Mouse (Mus musculus) urinary bladder, postnatal 10 days (tissue): ENCODE data around the gene Zfpm1.

Experiments used
- DNase-seq: peaks from one replicate; pipeline ENCODE4 v3.0.0; 2022; ENCODE audit warnings: low spot score

Gene Zfpm1

DNA sequence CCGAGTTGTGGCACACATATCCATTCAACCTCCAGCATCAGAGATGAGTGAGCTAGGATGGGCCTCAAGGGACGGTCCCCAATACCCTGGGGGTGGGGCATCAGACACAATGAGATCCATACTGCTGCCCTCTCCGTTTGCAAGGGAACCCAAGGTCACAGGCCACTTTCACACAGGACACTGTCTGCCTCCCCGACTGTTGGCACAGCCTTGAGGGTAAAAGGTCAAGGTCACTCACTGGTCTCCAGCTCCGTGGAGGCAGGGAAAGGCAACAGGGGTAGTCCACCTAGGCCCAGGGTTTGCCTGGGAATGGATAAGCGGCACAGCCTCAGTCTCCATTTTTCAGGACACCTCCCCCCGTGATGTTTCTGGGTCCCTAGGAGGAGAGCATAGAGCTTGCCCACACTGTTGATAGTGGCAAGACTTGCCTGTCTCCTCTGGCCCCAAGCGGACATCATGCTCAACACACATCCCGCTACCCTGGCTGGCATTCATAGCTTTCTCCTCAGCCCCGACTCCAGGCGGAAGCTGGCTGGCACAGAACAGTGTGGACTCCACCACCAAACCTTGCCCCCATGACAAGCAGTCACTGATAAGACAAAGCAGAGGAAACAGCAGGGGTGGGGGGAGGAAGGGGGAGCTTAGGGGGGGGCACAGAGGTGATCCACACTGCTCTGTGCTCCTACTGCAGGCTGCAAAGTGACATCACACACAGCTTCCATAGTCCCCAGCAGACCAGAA, 7.1 kb upstream of the Zfpm1 start:
- no peak for DNase-seq

DNA sequence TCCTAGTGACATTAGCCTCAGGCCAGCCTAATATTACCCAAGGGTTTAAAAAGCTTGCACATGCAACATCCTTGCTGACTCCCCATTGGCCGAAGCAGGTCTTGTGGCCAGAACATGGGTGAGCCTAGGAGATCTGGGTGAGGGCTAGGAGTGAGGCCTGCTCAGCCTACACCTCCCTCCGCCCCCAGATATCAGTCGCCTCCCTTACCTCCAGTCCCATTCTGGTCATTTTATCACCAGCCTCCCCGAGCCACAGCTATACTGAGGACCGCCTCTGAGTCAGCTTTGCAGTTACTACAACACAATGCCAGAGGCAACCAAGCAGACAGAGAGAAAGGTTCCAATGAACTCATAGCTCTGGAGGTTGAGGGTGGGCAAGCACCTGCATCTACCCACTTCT, 5.6 kb upstream of the Zfpm1 start:
- no peak for DNase-seq

DNA sequence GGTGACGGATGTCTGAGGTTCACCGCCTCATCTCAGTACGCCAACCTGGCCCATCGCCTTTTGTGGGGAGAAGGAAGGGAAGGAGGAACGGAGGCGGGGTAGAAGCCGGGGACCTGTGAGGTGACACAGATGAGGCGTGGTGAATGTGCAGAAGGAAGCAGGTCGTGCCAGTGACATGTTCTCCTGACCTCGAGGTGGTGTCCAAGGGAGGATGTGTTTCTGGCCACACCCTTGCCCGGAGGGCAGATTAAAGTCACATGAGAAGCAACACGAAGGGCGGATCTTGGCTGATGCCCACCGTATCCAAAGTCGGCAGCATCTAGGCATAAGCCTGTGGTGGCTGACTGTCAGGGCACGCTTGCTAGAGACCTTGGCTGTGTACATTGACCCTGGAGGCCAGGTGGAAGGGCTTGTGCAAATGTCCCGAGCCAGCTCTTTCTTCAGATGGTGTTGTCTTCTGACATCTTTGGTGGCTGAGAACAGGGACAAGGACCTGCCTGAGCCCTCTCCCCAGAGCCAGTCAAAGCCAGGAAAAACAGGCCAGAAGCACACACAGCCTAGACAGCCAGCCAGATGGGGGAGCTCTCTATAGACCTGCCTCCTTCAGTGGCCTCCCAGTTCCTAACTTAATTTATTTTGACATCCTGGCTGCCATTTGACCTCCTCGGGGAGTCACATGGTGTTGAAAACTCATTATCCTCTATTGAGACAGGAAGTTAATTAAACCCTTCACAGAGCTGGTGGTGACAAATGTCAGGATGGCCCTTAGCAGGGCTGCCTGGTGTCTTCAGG, 4.5 kb upstream of the Zfpm1 start:
- DNase-seq: no peak

DNA sequence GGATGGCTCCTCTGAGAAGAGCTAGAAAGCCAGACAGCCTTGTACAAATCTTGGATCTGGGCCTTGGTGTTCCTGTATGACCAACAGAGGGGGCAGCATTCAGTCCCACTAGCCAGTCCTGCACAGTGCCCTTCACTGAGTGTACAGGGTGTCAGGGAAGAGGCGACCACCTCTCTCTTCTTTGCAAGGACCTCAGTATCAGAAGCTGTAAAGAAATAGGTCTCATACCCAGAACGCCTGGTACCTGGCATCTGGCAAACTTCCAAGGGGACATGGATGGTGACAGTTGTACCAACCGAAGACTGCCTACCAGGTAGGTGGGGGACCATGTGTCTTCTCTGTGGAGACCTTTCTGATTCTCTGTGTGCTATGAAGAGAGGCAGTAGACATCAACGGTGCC, 1.8 kb upstream of the Zfpm1 start:
- DNase-seq: no peak

DNA sequence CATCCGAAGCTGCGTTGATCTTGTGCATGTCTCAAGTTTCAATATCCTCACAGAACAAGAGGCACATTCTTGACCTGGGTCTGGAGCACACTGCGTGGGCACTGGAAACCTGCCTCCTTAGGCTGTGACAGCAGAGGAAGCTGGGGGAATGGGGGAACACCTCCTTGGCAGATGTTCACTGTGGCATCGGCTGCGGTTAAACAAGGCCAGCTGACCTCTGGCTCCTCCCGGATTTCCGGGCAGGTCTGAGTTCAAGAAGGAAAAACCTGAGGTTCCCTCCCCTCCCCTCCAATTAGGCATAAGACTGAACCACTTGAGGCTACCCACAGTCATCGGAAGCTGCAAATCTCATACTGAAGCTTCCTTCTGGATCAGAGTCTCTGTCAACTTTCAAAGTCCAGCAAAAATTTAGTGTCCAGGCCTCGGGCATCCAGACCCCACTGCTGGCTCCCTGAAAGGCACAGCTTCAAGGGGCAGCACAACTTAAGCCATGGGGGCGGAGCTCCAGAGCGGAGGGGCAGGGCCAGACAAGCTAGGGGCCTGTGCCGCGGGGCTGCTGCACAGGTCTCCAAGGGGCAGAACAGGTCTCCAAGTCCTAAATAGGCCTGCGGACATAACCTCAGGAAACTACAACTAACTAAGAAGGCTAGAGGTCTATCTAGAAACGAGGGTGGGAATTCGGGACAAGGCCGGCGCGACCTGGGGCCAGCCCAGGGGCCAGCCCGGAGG, 1.2 kb upstream of the Zfpm1 start:
- DNase-seq: no peak

DNA sequence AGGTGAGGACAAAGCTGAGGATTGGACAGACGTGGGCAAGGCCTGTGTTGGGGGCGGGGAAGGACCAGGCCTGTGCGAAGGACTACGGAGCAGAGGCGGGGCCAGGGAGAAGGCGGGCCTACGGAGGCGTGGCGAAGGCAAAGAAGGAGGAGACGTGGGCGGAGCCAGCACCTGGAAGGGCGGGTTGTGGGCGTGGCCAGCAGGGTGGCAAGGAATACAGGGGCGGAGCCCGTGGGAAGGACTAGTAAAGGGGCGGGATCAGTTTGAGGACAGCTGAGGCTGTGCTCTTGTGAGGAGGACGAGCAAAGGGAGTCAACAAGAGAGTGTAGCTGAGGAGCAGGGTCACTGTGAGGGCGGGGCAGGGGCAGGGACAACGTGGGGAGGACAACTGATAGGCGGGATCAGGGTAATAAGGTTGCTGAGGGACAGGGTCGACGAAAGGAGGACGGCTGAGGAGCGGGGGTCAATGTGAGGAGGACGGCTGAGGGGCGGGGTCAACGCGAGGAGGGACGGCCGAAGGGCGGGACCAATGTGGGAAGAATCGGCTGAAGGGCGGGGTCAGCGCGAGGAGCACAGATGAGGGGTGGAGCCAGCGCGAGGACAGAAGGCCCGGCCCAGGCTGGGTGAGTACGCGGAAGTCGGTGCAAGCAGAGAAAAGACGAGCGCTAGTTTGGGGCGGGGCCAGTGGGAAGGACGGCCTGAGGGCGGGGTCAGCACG, 465 bp upstream of the Zfpm1 start:
- DNase-seq: peak; percentile 99

DNA sequence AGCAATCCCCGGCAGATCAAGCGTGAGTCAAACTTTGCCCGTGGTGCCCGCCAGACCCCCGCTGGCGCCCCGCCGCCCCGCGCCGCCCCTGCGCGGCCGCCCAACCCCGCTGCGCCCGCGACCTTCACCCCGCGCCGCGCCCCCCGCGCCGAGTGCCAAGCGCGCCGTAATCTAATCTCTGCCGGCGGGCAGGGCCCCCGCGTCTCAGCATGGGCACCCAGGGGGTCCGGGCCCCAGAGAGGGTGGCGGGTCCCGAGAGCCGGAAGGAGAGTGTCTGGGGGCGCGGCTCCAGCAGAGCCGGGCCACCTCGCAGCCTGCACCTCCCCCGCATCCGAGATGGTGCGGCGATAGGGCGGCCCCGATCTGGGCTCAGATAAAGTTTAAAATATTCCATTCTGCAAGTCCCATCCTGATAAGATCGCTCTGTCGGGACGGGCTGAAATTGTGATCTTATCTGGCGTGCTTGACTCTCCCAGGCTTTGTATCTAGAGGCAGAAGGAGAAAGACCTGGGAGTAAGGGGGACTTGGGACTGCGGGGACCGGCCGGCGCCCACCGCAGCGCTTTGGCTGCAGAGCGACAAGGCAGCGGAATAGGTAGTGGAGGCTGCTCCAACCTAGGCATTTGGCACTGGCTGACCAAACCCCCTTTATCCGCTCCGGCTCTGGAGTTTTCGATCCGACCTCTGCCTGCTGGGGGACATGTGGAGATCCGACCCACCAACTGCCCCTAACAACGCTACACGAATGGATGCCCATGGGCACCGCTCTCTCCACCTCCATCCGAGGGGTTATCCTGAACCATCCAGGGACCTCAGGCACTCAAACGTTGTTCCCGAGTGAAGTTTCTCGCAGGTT, 787 bp downstream of the Zfpm1 start:
- DNase-seq: no peak

DNA sequence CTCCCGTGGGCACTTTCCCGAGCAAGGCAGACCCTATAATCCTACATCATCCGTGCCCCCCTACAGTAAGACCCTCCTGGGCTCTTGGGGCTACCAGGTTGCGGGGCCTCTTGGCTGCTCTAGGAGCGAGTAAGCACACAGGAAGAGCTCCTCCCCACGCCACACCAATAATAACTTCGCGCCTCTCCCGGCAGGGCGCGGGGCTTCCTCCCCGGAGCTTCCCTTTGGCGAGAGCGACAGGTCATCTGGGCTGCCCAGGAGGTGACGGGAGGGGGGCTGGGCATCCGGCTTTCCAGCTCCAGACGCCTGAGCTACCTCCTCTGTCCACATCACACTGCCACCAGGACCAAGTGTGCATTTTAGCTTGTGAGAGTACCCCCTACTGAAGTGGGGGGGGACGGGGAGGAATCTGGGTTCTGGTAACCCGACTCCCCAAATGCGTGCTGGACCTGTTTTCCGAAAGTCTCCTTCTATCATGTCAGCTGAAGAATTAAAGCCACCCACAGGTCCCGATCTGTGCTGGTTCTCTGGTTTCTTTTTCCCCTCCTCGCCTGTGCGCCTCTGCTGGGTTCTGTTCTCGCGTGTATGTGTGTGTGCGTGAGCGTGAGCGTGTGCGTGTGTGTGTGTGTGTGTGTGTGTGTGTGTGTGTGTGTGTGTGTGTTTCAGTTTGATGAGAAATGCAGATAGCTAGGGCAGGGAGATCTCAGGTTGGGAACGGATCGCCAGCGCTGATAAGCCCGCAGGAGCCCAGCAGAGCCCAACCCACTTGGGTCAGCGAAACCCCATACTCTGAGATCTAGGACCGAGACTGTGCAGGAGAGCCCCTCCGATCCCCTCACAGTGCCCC, 1.6 kb downstream of the Zfpm1 start:
- DNase-seq: no peak

DNA sequence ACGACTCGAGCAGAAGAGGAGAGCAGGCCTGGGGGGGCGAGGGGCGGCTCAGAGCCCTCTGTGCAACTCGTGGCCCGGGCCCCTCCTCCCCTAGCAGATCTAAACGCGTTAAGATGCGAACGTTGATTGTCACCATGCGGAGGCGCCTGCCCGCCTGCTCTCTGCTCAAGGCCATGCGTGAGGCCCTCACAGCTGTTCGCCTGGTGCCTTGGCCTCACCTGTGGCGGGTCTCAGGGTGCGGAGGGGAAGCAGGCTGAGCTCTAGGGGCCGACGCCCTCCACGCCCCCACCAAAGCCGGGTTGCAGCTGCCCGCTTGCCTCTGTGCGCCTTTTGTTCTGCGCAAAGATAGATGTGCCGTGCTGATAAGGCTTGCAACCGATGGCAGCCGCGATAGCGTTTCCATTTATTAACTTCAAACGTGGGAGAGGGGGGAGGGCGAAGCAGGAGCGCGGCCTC, 2.3 kb downstream of the Zfpm1 start:
- no peak for DNase-seq

DNA sequence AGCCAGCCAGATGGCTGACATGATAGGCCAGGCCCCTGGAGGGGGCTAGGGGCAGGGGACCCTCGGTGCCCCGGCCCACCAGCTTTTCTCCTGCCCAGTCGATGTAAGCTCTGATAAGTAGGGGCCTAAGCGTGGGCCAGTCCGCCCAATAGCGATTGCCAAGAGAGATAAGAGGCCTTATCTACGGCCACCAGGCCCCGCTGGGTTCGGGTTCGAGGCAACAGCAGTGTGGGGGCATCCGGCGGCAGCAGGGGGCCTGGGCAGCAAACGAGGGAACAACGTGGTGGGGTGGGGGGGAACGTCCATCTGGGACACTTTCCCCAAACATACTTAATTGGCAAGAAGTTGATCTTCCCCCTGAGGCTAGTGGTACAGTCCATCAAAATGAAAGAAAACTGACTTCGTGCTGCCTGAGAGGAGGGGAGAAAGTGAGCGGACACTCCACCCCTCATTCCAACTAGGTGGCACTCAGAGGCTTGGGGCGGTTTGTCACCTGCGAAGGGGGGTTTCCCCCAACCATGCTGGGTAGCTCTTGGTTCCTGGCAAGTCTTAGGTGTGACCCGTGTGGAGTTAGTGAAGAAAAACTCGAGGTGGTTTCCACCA, 2.8 kb downstream of the Zfpm1 start:
- no peak for DNase-seq

DNA sequence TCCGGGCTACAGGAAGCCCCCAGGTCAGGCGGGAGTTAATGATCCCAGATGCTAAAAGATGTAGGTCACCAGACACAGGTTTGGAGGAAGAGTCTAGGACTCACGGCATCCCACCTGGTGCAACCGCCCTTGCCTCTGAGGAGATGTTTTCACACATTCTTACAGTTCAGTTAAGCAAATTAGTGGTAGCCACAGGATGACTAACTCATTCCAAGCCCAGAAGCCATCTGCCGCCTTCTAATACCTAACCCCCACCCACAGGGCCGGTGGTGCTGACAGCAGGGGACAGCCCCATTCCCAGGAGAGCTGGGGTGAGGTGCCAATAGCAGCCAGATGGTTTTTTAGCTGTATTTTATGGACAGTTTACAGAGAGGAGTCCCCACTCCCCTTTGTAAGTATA, 3.8 kb downstream of the Zfpm1 start:
- DNase-seq: no peak

DNA sequence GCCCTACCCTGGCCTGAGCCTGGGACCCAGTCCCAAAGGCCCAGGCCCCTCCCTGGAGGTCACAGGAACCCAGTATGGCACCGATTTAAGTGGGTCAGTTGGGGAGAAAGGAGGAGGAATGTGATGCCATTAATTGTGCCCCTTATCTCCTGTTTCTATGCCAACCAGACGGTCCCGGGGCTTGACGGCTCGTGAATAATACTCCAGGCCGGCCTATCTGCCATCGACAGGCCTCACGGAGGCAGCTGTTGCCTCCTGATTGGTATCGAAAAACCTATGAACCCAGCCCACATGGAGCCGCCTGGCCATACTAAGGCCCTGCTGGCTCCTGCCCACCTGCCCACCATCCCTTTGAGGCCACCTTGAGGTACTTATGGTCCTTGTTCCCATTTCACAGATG, 5.0 kb downstream of the Zfpm1 start:
- DNase-seq: no peak

DNA sequence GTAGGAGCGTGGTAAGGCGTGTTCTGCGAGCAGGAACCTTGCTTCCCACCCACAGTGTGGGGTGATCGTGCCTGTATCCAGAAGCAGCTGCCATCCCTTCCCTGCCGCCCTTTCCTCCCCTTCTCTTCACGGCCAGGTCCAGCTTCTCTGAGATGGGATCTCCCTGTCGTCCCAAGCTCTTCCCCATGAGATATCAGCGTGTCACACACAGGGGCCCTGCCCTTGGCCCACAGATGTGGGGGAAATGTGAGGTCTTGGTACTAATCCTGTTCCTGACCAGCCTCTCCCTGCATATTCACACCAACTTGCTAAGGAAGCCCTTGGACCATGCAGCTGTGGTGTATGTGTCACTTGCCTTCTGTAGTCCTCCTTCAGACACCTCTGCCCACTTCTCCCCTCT, 5.8 kb downstream of the Zfpm1 start:
- no peak for DNase-seq

DNA sequence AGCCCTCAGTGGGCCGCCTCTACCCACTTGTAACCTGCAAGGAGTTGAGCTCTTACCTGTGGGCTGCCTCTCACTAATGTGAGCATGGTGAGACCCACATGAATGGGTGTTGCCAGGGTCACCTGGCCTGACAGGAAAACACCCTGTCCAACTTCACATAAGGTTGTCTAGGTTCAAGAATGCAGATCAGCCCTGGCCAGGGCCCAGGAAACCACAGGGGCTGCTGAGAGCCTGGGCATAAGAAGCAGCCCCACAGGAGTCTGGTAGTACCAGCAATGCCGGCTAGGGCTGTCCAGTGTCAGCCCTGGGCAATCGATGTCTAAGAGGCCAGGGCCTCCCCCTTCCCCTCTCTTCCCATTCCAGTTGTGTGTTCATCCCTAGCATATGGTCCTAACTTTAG, 6.4 kb downstream of the Zfpm1 start:
- DNase-seq: no peak

DNA sequence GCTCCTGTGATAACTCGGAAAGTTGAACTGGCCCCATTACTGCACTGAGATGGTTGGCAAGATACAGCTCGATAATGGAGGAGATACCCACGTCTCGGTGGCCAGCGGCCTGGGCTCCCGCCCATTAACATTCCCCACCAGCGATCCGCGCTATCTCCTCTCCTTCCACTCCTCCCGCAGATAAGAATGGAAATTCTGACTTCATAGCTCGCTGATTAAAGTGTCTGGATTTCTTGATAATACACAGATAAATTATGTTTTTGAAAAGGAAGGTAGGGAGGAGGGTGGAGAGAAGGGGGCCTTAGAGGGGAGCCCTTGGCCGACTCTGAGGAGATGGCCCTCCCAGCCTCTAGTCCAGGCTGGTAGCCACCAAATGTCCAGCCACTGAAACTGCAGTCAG, 9.1 kb downstream of the Zfpm1 start:
- no peak for DNase-seq

DNA sequence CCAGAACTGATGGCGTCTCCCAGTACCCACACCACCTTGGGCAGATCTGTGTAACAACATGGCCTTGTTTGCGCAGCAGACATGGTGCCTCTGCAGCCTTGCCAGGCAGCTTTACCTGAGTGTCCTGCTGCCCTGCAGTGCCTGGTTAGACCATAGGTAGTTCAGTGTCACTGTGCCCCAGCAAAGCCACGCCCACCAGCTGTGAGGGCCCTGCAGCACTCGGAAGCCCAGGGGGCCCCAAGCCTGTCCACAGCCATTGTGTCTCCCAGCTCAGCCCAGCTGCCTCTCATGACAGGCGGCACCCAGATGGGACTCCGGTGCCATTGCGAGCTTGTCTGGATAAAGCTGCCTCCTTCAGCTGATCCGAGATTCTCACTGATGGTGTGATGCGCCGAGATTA, 9.6 kb downstream of the Zfpm1 start:
- DNase-seq: no peak

DNA sequence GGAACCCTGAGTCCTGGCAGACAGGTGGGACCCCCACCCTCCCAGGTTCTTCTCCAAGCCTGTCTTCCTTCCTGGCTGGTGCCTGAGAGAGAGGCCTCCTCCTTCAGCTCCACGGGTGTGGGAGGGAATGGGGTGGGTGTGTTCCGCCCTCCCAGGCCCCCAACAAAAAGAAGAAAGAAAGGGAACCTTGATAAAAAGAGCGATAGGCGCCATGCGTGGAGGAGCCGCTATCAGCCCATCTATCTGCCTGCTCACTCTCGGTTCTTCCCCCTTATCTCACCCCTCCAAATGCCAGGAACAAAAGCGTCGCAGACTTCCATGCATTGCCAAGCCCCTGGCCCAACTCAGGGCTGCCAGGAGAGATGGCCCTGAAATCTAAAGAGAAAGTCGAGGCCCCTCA, 11.5 kb downstream of the Zfpm1 start:
- DNase-seq: no peak

DNA sequence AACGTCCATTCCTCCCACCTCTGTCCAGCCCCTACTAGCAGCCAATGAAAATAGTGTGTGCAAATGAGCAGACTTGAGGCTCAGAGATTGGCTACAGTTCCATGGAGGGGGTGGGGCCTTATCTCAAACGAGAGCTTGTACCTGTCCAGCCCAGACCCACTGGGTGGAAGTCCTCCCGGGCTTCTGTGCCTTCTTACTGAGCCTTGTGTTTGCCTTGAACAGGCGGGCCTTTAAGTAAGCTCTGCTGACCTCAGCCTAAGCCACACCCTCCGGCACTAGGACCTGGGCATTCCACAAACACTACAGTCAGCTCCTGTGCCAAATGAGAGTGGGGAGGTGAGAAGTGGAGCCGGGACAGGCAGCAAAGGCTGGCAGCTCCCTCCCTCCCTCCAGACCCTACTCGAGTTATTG, 12.3 kb downstream of the Zfpm1 start:
- DNase-seq: no peak

DNA sequence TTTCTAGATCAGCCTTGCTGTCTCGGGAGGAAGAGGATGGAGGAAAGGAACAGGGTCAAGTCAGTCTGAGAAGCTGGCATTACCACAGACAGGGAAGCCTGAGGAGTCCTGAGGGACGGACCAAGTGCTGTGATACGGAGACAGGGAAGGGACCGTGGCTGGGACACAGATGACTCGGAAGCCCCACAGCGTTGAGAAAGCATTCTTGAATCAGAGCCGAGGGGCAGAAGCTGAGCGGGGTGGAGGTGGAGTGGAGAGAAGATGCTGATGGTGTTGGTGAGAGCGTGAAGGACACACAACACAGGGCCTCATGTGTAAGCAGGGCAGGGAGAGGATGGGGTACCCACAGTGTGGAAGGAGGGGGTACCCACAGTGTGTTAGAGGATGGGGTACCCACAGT, 13.4 kb downstream of the Zfpm1 start:
- no peak for DNase-seq
